Mouse (Mus musculus): ENCODE measurements at regions not wholly inside any gene's neighbourhood (a gene's known extent, or its start where the extent isn't known, plus 50 kb on each side); places are given as distances from the start of the nearest gene placed in this dataset.

GRCm38 (mm10) chrX:60718794-60719193, 126.3 kb upstream of the Atp11c start:
- Histone ChIP-seq H3K4me1 (replicated peaks; ENCODE audit: control insufficient read depth, insufficient read depth) (no peaks in the 10 kb centered on the region), H3K4me3 (ENCODE audit: low read depth, low read length) (no peak overlapping the region), H3K9me3 (ENCODE audit: control insufficient read depth, low read length) (no peaks in the 10 kb centered on the region), H3K27ac (replicated peaks) (no peak overlapping the region), H3K4me2 (replicated peaks; ENCODE audit: low read depth) (no peak overlapping the region), H3K9ac (ENCODE audit: low read length) (no peak overlapping the region), H3K36me3 (ENCODE audit: control insufficient read depth, insufficient read depth, low read length) (no peaks in the 10 kb centered on the region), H3K27me3 (ENCODE audit: control insufficient read depth, insufficient read depth, low read length) (no peaks in the 10 kb centered on the region)
- TF ChIP-seq EP300 (optimal IDR thresholded peaks at IDR 0.05) (no peak), CTCF (IDR thresholded peaks at IDR 0.05; ENCODE audit: low read depth) (no peak)
- DNase-seq (ENCODE audit: low spot score) (no peak), ATAC-seq (ENCODE audit: low FRiP score, low TSS enrichment) (no peak)
- 40% methylated on average over 6 of the region's 6 CpGs for WGBS

GRCm38 (mm10) chrX:60718156-60718769, 125.8 kb upstream of the Atp11c start:
- H3K27me3 ChIP-seq (ENCODE audit: control insufficient read depth, insufficient read depth, low read length) = no peaks in the 10 kb centered on the region
- 16% methylated on average over 11 of the region's 11 CpGs for WGBS
- DNase-seq (ENCODE audit: low spot score) (no peak), ATAC-seq (ENCODE audit: low FRiP score, low TSS enrichment) (no peak)
- no peak overlapping the region for H3K27ac ChIP-seq (replicated peaks)
- no peak overlapping the region for H3K9ac ChIP-seq (ENCODE audit: low read length)
- no peaks in the 10 kb centered on the region for H3K4me1 ChIP-seq (replicated peaks; ENCODE audit: control insufficient read depth, insufficient read depth)
- H3K9me3 ChIP-seq (ENCODE audit: control insufficient read depth, low read length) = no peaks in the 10 kb centered on the region
- TF ChIP-seq EP300 (optimal IDR thresholded peaks at IDR 0.05) (no peak), CTCF (IDR thresholded peaks at IDR 0.05; ENCODE audit: low read depth) (no peak)
- H3K4me3 ChIP-seq (ENCODE audit: low read depth, low read length) = no peak overlapping the region
- no peak overlapping the region for H3K4me2 ChIP-seq (replicated peaks; ENCODE audit: low read depth)
- no peaks in the 10 kb centered on the region for H3K36me3 ChIP-seq (ENCODE audit: control insufficient read depth, insufficient read depth, low read length)

DNA sequence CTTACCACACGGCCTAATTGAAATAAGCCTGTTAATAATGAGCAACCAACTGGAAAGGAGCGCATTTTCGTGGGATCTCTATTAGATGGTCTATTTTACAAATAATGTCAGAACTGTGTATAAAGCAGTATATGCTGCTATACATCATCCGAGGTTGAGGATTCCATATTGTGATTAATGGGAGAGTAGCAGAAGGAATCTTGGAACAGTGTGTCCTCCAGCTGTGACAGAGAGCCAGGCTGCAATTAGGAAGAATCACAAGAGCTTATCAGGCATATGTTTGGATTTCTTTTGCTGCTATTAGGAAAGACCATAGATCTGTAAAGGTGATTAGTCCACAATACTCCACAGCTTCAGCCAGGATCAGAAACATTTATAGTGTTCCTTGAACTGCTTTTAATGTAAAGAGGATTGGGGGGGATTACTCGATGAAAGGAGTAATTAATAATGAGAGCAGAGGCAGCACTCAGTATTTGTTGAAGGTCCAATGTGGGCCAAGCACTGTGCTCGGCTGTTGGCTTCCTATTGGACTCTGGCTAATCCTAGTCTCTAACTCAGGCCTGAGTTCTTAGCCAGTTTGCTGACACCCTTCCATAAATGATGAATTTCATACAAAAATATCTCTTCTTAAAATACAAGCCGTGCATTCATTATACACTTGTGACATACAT, 88.7 kb upstream of the Atp11c start:
- H3K36me3 ChIP-seq (ENCODE audit: control insufficient read depth, insufficient read depth, low read length) = no peaks in the 10 kb centered on the region
- no peak overlapping the region for H3K9ac ChIP-seq (ENCODE audit: low read length)
- ATAC-seq (ENCODE audit: low FRiP score, low TSS enrichment) = no peak
- H3K4me3 ChIP-seq (ENCODE audit: low read depth, low read length) = no peak overlapping the region
- H3K27me3 ChIP-seq (ENCODE audit: control insufficient read depth, insufficient read depth, low read length) = no peaks in the 10 kb centered on the region
- WGBS = 54% methylated on average over 7 of the region's 7 CpGs
- DNase-seq (ENCODE audit: low spot score) = no peak
- H3K4me2 ChIP-seq (replicated peaks; ENCODE audit: low read depth) = no peak overlapping the region
- no peaks in the 10 kb centered on the region for H3K4me1 ChIP-seq (replicated peaks; ENCODE audit: control insufficient read depth, insufficient read depth)
- no peaks in the 10 kb centered on the region for H3K9me3 ChIP-seq (ENCODE audit: control insufficient read depth, low read length)
- TF ChIP-seq EP300 (optimal IDR thresholded peaks at IDR 0.05) = no peak
- no peak for TF ChIP-seq CTCF (IDR thresholded peaks at IDR 0.05; ENCODE audit: low read depth)
- H3K27ac ChIP-seq (replicated peaks) = no peak overlapping the region

DNA sequence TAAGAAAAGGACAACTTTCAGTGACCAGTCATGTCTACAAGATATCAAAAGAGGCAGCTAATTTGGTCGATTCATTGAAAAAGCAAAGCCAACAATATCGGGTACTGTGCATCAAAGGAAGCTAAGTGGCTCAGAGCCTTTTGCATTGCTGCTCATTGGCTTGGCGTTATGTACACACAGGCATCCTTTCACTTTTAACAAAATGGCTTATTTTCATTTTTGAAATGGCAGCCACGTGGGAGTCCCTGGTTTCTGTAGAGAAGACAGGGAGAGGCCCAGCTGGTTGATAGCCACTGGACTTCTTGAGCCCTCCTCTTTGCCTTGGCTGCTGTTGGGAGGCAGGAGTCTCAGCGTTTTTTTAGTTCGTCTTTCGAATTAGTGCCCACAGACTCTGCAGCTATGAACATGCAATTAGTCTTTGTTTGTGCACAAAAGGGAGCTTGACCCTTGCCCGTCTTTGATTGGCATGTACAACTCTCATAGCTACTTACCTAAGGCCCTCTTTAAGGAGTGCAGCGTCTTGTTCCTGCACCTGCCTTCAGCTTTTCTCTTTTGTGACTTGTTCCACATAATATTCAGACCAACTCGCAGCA, 52.3 kb upstream of the Atp11c start:
- Histone ChIP-seq H3K9ac (ENCODE audit: low read length) (no peak overlapping the region), H3K4me1 (replicated peaks; ENCODE audit: control insufficient read depth, insufficient read depth) (no peaks in the 10 kb centered on the region), H3K4me2 (replicated peaks; ENCODE audit: low read depth) (no peak overlapping the region), H3K27me3 (ENCODE audit: control insufficient read depth, insufficient read depth, low read length) (no peaks in the 10 kb centered on the region), H3K27ac (replicated peaks) (no peak overlapping the region), H3K36me3 (ENCODE audit: control insufficient read depth, insufficient read depth, low read length) (no peaks in the 10 kb centered on the region), H3K4me3 (ENCODE audit: low read depth, low read length) (no peak overlapping the region), H3K9me3 (ENCODE audit: control insufficient read depth, low read length) (no peaks in the 10 kb centered on the region)
- no peak for DNase-seq (ENCODE audit: low spot score)
- WGBS = 61% methylated on average over 10 of the region's 10 CpGs
- no peak for ATAC-seq (ENCODE audit: low FRiP score, low TSS enrichment)
- no peak for TF ChIP-seq CTCF (IDR thresholded peaks at IDR 0.05; ENCODE audit: low read depth)
- TF ChIP-seq EP300 (optimal IDR thresholded peaks at IDR 0.05) = no peak
